Mouse (Mus musculus): Measurements from ENCODE around the gene Tmem101. TPM values are rescaled to one million over a fixed set of nuclear protein-coding genes. Genes with fewer than 3 reads are reported as not detected.

Gene Tmem101
- polyA plus RNA-seq, 1 experiment from 2014 or later, result 31.2 TPM

DNA sequence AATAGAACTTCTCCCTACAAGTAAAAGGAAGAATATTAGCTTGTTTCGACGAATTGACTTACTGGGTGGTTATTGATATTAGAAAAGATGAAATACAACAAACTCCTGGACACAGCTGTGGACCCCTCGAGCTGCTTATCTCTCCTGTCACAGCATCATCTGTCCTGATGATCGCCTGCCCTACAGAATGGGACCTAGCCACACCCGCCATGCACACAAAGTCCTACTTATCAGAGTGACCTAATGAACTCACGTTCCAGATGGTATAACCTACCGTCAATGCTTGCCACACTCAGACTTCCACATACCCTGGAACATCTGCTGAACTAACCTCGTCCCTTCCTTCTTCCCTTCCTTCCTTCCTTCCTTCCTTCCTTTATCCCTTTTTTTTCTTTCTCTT lies 40.0 kb downstream of the Tmem101 start:
- Histone ChIP-seq H3K4me1 (ENCODE audit: control insufficient read depth, insufficient read depth, low read length) (no peaks in the 10 kb centered on the region), H3K27ac (ENCODE audit: low read depth, low read length) (no peak overlapping the region), H3K4me3 (ENCODE audit: low read depth, low read length) (no peak overlapping the region), H3K9ac (ENCODE audit: low read depth, low read length) (no peak overlapping the region), H3K9me3 (replicated peaks; ENCODE audit: control insufficient read depth, low read length) (no peaks in the 10 kb centered on the region), H3K27me3 (ENCODE audit: control insufficient read depth, insufficient read depth, low read length) (no peaks in the 10 kb centered on the region), H3K36me3 (ENCODE audit: control insufficient read depth, insufficient read depth, low read length) (no peaks in the 10 kb centered on the region), H3K4me2 (no peak overlapping the region)
- WGBS (ENCODE audit: insufficient replicate concordance), result 47% methylated on average over 8 of the region's 8 CpGs
- no peak for ATAC-seq (replicated peaks; ENCODE audit: insufficient number of reproducible peaks, low FRiP score, low TSS enrichment)

DNA sequence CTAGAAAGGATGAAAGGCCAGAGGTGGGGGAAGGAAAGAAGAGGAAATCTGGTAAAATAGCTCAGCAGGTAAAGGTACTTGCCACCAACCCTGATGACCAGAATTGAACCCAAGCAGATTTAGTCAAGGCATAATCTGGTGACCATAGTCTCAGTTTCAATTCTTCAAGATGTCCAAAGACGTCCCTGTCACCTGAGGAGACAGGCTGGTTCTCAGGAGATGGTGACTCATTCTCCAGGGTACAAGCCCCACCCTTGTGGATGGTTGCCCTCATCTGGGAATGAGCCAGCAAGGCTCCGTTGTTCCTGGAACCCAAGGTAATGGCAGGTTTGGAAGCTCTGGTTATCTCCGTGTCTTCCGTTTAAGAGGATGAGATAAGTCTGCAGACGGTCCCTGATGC lies 44.6 kb downstream of the Tmem101 start:
- Histone ChIP-seq H3K9ac (ENCODE audit: low read depth, low read length) (no peak overlapping the region), H3K9me3 (replicated peaks; ENCODE audit: control insufficient read depth, low read length) (no peaks in the 10 kb centered on the region), H3K4me3 (ENCODE audit: low read depth, low read length) (no peak overlapping the region), H3K27ac (ENCODE audit: low read depth, low read length) (no peak overlapping the region), H3K36me3 (ENCODE audit: control insufficient read depth, insufficient read depth, low read length) (no peaks in the 10 kb centered on the region), H3K27me3 (ENCODE audit: control insufficient read depth, insufficient read depth, low read length) (peaks cover 30% of the 10 kb centered on the region), H3K4me2 (no peak overlapping the region), H3K4me1 (ENCODE audit: control insufficient read depth, insufficient read depth, low read length) (peaks cover 7% of the 10 kb centered on the region)
- ATAC-seq (replicated peaks; ENCODE audit: insufficient number of reproducible peaks, low FRiP score, low TSS enrichment), result no peak
- WGBS (ENCODE audit: insufficient replicate concordance), result 44% methylated on average over 5 of the region's 5 CpGs

DNA sequence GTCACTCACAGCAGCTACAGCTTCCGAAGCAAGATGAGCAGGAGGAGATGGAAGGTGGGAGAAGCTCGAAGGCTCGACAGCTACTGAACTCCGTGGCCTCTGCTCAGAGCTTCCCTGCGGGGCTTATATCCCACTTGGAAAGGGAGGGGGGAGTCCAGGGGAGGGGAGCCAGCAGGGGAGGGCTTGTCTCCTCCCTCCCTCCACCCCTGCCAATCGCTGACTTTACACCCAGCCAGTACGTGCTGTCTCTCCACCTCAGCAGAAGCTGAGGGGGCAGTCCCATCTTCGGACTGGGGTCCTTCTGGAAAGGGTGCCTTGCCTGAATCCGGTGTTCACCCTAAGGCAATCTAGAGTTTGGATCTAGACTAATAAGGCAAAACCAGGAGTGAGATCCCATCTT lies 48.5 kb downstream of the Tmem101 start, which contains the start of gene Pyy:
Gene Pyy, minus strand, starts transcription at position 101 of the 400 bp plus-strand sequence.
- WGBS (ENCODE audit: insufficient replicate concordance), result 17% methylated on average over 9 of the region's 9 CpGs
- peaks cover 59% of the 10 kb centered on the region for H3K27me3 ChIP-seq (ENCODE audit: control insufficient read depth, insufficient read depth, low read length)
- 0 out of 2 replicates have a peak within 1 kb of the TSS, but pooled peaks have one; percentile 8 for H3K4me3 ChIP-seq (ENCODE audit: low read depth, low read length)
- H3K4me1 ChIP-seq (ENCODE audit: control insufficient read depth, insufficient read depth, low read length), result peaks cover 7% of the 10 kb centered on the region
- ATAC-seq (replicated peaks; ENCODE audit: insufficient number of reproducible peaks, low FRiP score, low TSS enrichment), result no peak
- no peaks in the 10 kb centered on the region for H3K36me3 ChIP-seq (ENCODE audit: control insufficient read depth, insufficient read depth, low read length)
- H3K27ac ChIP-seq (ENCODE audit: low read depth, low read length), result no peak within 1 kb of the TSS
- H3K9ac ChIP-seq (ENCODE audit: low read depth, low read length), result no peak within 1 kb of the TSS
- H3K9me3 ChIP-seq (replicated peaks; ENCODE audit: control insufficient read depth, low read length), result no peaks in the 10 kb centered on the region
- H3K4me2 ChIP-seq, result peak within 1 kb of the TSS; percentile 39

DNA sequence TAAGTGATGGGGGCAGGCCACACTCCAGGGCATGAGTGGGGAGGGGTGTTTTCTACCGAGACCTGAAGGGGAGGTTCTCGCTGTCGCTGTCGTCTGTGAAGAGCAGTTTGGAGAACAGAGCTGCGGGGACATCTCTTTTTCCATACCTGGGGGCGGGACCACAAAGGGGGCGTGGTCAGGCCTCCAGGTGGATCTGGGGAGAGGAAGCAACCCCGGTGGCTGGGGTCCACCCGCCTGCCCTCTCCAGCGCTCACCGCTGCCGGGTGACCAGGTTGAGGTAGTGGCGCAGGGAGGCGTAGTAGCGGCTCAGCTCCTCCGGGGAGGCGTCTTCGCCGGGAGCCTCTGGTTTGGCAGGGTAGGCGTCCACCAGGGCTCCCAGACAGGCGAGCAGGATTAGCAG lies 49.3 kb downstream of the Tmem101 start:
- no peak for ATAC-seq (replicated peaks; ENCODE audit: insufficient number of reproducible peaks, low FRiP score, low TSS enrichment)

More for the DNA sequence above, 49.3 kb downstream of the Tmem101 start:
- Histone ChIP-seq H3K9ac (ENCODE audit: low read depth, low read length) (no peak overlapping the region), H3K4me2 (peak overlapping the region; percentile 39), H3K36me3 (ENCODE audit: control insufficient read depth, insufficient read depth, low read length) (no peaks in the 10 kb centered on the region), H3K27me3 (ENCODE audit: control insufficient read depth, insufficient read depth, low read length) (peaks cover 59% of the 10 kb centered on the region), H3K4me3 (ENCODE audit: low read depth, low read length) (0 out of 2 replicates have a peak overlapping the region, but pooled peaks have one; percentile 8), H3K9me3 (replicated peaks; ENCODE audit: control insufficient read depth, low read length) (no peaks in the 10 kb centered on the region), H3K4me1 (ENCODE audit: control insufficient read depth, insufficient read depth, low read length) (peaks cover 7% of the 10 kb centered on the region), H3K27ac (ENCODE audit: low read depth, low read length) (no peak overlapping the region)
- WGBS (ENCODE audit: insufficient replicate concordance), result 1% methylated on average over 21 of the region's 21 CpGs

Other genes with a start within 250 kb of the Tmem101 start
- gene Sost, start 189.4 kb downstream of the Tmem101 start, polyA plus RNA-seq (2014; fragmentation: Nextera tagmentation; extraction: Ambion mirVana), result 0.10 and 0.43 TPM in 2 replicates
- not detected in 2 replicates for gene Cfap97d1, start 172.1 kb downstream of the Tmem101 start, polyA plus RNA-seq (2014; fragmentation: Nextera tagmentation; extraction: Ambion mirVana)
- 49.2 and 49.4 TPM in 2 replicates for gene Dusp3, start 169.4 kb downstream of the Tmem101 start, polyA plus RNA-seq (2014; fragmentation: Nextera tagmentation; extraction: Ambion mirVana)
- gene Mpp3, start 127.9 kb downstream of the Tmem101 start, polyA plus RNA-seq (2014; fragmentation: Nextera tagmentation; extraction: Ambion mirVana), result 2.7 and 3.4 TPM in 2 replicates
- gene Cd300lg, start 114.9 kb downstream of the Tmem101 start, polyA plus RNA-seq (2014; fragmentation: Nextera tagmentation; extraction: Ambion mirVana), result 0.70 and 0.79 TPM in 2 replicates
- gene Mpp2, start 67.9 kb downstream of the Tmem101 start, polyA plus RNA-seq (2014; fragmentation: Nextera tagmentation; extraction: Ambion mirVana), result 9.7 and 11.4 TPM in 2 replicates
- not detected in 2 replicates for gene Ppy, start 55.1 kb downstream of the Tmem101 start, polyA plus RNA-seq (2014; fragmentation: Nextera tagmentation; extraction: Ambion mirVana)
- gene Pyy, start 48.6 kb downstream of the Tmem101 start, polyA plus RNA-seq (2014; fragmentation: Nextera tagmentation; extraction: Ambion mirVana), result 0.69 TPM in 1 of 2 replicates, not detected in the other
- gene Nags, start 10.9 kb downstream of the Tmem101 start, polyA plus RNA-seq (2014; fragmentation: Nextera tagmentation; extraction: Ambion mirVana), result 0.33 TPM in 1 of 2 replicates, not detected in the other
- gene Lsm12, start 28.9 kb upstream of the Tmem101 start, polyA plus RNA-seq (2014; fragmentation: Nextera tagmentation; extraction: Ambion mirVana), result 61.3 and 64.3 TPM in 2 replicates
- 27.9 and 28.7 TPM in 2 replicates for gene G6pc3, start 33.2 kb upstream of the Tmem101 start, polyA plus RNA-seq (2014; fragmentation: Nextera tagmentation; extraction: Ambion mirVana)
- 42.8 and 45.3 TPM in 2 replicates for gene Hdac5, start 73.8 kb upstream of the Tmem101 start, polyA plus RNA-seq (2014; fragmentation: Nextera tagmentation; extraction: Ambion mirVana)
- 12.7 and 13.2 TPM in 2 replicates for gene BC030867, start 92.5 kb upstream of the Tmem101 start, polyA plus RNA-seq (2014; fragmentation: Nextera tagmentation; extraction: Ambion mirVana)
- gene Asb16, start 112.3 kb upstream of the Tmem101 start, polyA plus RNA-seq (2014; fragmentation: Nextera tagmentation; extraction: Ambion mirVana), result 0.23 TPM in 1 of 2 replicates, not detected in the other
- gene Tmub2, start 128.5 kb upstream of the Tmem101 start, polyA plus RNA-seq (2014; fragmentation: Nextera tagmentation; extraction: Ambion mirVana), result 40.1 and 40.5 TPM in 2 replicates
- gene Atxn7l3, start 140.2 kb upstream of the Tmem101 start, polyA plus RNA-seq (2014; fragmentation: Nextera tagmentation; extraction: Ambion mirVana), result 9.9 and 12.0 TPM in 2 replicates
- gene Ubtf, start 163.3 kb upstream of the Tmem101 start, polyA plus RNA-seq (2014; fragmentation: Nextera tagmentation; extraction: Ambion mirVana), result 52.4 and 56.4 TPM in 2 replicates
- gene Slc4a1, start 209.8 kb upstream of the Tmem101 start, polyA plus RNA-seq (2014; fragmentation: Nextera tagmentation; extraction: Ambion mirVana), result 102 and 112 TPM in 2 replicates
- 1.3 TPM in 2 replicates for gene Rundc3a, start 237.0 kb upstream of the Tmem101 start, polyA plus RNA-seq (2014; fragmentation: Nextera tagmentation; extraction: Ambion mirVana)